Mouse (Mus musculus) neural tube, embryonic 15.5 days (tissue): Measurements from ENCODE around the gene Pip4k2c. TPM values are rescaled to one million over a fixed set of nuclear protein-coding genes. Genes with fewer than 3 reads are reported as not detected.

Source experiments
- ATAC-seq: fragments of 200-750 bp; cut with Nextera tagmentation; 2 replicates; pipeline ENCODE4 v1.8.0; 2017; ENCODE audit warnings: mild to moderate bottlenecking, moderate TSS enrichment, moderate library complexity; ENCODE audit not compliant: low FRiP score
- H3K27ac ChIP-seq: fragments of 300-500 bp; sonication (generic); replicated peaks from 2 replicates; pipeline ENCODE4 v1.5.1; 2015; ENCODE audit warnings: mild to moderate bottlenecking, inconsistent platforms
- H3K27me3 ChIP-seq: fragments of 300-500 bp; sonication (generic); replicated peaks from 2 replicates; pipeline ENCODE4 v1.6.1; 2015; ENCODE audit warnings: inconsistent platforms
- H3K36me3 ChIP-seq: fragments of 300-500 bp; sonication (generic); 2 replicates; pipeline ENCODE4 v1.6.1; 2015; ENCODE audit warnings: inconsistent platforms
- H3K4me1 ChIP-seq: fragments of 300-500 bp; sonication (generic); 2 replicates; pipeline ENCODE4 v1.6.1; 2015; ENCODE audit warnings: inconsistent platforms
- H3K4me2 ChIP-seq: fragments of 300-500 bp; sonication (generic); 2 replicates; pipeline ENCODE4 v1.6.1; 2015; ENCODE audit warnings: inconsistent platforms, mild to moderate bottlenecking, moderate library complexity
- H3K4me3 ChIP-seq: fragments of 300-500 bp; sonication (generic); replicated peaks from 2 replicates; pipeline ENCODE4 v1.5.1; 2015; ENCODE audit warnings: mild to moderate bottlenecking, inconsistent platforms
- H3K9ac ChIP-seq: fragments of 300-500 bp; sonication (generic); replicated peaks from 2 replicates; pipeline ENCODE4 v1.6.1; 2015; ENCODE audit warnings: mild to moderate bottlenecking, inconsistent platforms
- H3K9me3 ChIP-seq: fragments of 300-500 bp; sonication (generic); replicated peaks from 2 replicates; pipeline ENCODE4 v1.6.1; 2016; ENCODE audit warnings: inconsistent platforms
- WGBS: fragments of 180-500 bp; shearing (Covaris S2); methylation state at CpG from one replicate; pipeline ENCODE4 v1.1.7; 2015; ENCODE audit warnings: mixed read lengths; 5-methylcytosine and 5-hydroxymethylcytosine counted together
- polyA plus RNA-seq: library from polyadenylated mRNA; unstranded; fragments of >200 nt; fragmentation: Nextera tagmentation; extraction: Ambion mirVana; gene quantifications from 2 replicates; pipeline ENCODE4 v1.2.1, GENCODE M21; 2015

Gene Pip4k2c
- polyA plus RNA-seq, 1 experiment from 2014 or later, result 19.8 TPM

GRCm38 (mm10) chr10:127226318-127226895 lies 15.0 kb upstream of the Pip4k2c start:
- no peak for ATAC-seq
- 65% methylated on average over 8 of the region's 8 CpGs for WGBS
- Histone ChIP-seq H3K9ac (no peak overlapping the region), H3K4me3 (no peak overlapping the region), H3K27ac (no peak overlapping the region), H3K27me3 (no peaks in the 10 kb centered on the region), H3K4me2 (no peak overlapping the region), H3K9me3 (no peaks in the 10 kb centered on the region), H3K36me3 (peaks cover 51% of the 10 kb centered on the region), H3K4me1 (no peaks in the 10 kb centered on the region)

GRCm38 (mm10) chr10:127225732-127226131 lies 14.3 kb upstream of the Pip4k2c start:
- Histone ChIP-seq H3K9ac (no peak overlapping the region), H3K36me3 (peaks cover 45% of the 10 kb centered on the region), H3K4me3 (no peak overlapping the region), H3K27ac (no peak overlapping the region), H3K4me1 (no peaks in the 10 kb centered on the region), H3K4me2 (no peak overlapping the region), H3K27me3 (no peaks in the 10 kb centered on the region), H3K9me3 (no peaks in the 10 kb centered on the region)
- WGBS, result 14% methylated on average over 10 of the region's 10 CpGs
- ATAC-seq, result no peak

GRCm38 (mm10) chr10:127225213-127225612 lies 13.8 kb upstream of the Pip4k2c start:
- no peak for ATAC-seq
- Histone ChIP-seq H3K9ac (no peak overlapping the region), H3K27ac (no peak overlapping the region), H3K9me3 (no peaks in the 10 kb centered on the region), H3K27me3 (no peaks in the 10 kb centered on the region), H3K4me2 (no peak overlapping the region), H3K4me1 (no peaks in the 10 kb centered on the region), H3K4me3 (no peak overlapping the region), H3K36me3 (peaks cover 40% of the 10 kb centered on the region)
- 40% methylated on average over 6 of the region's 6 CpGs for WGBS

GRCm38 (mm10) chr10:127218339-127218738 lies 7.0 kb upstream of the Pip4k2c start:
- ATAC-seq, result no peak
- 94% methylated on average over 2 of the region's 2 CpGs for WGBS
- H3K27me3 ChIP-seq, result no peaks in the 10 kb centered on the region
- no peak overlapping the region for H3K27ac ChIP-seq
- H3K9me3 ChIP-seq, result no peaks in the 10 kb centered on the region
- H3K4me2 ChIP-seq, result no peak overlapping the region
- no peak overlapping the region for H3K4me3 ChIP-seq
- no peak overlapping the region for H3K9ac ChIP-seq
- no peaks in the 10 kb centered on the region for H3K36me3 ChIP-seq
- H3K4me1 ChIP-seq, result no peaks in the 10 kb centered on the region

- Histone ChIP-seq H3K36me3 (no peaks in the 10 kb centered on the region), H3K27me3 (no peaks in the 10 kb centered on the region), H3K27ac (no peak overlapping the region), H3K9ac (no peak overlapping the region), H3K4me3 (no peak overlapping the region), H3K4me1 (no peaks in the 10 kb centered on the region), H3K9me3 (no peaks in the 10 kb centered on the region), H3K4me2 (no peak overlapping the region)
- no peak for ATAC-seq
These were observed 5.8 kb upstream of the Pip4k2c start for GRCm38 (mm10) chr10:127217177-127217576.

- no peak for ATAC-seq
- no peaks in the 10 kb centered on the region for H3K36me3 ChIP-seq
These were observed 5.1 kb upstream of the Pip4k2c start for GRCm38 (mm10) chr10:127216456-127216855.

GRCm38 (mm10) chr10:127214422-127214803 lies 3.0 kb upstream of the Pip4k2c start:
- 64% methylated on average over 1 of the region's 1 CpGs for WGBS
- no peak overlapping the region for H3K27ac ChIP-seq
- ATAC-seq, result no peak
- peaks cover 20% of the 10 kb centered on the region for H3K4me1 ChIP-seq
- no peaks in the 10 kb centered on the region for H3K27me3 ChIP-seq
- no peak overlapping the region for H3K4me2 ChIP-seq
- H3K36me3 ChIP-seq, result no peaks in the 10 kb centered on the region
- no peaks in the 10 kb centered on the region for H3K9me3 ChIP-seq
- no peak overlapping the region for H3K9ac ChIP-seq
- no peak overlapping the region for H3K4me3 ChIP-seq

More at GRCm38 (mm10) chr10:127216456-127216855, 5.1 kb upstream of the Pip4k2c start:
- Histone ChIP-seq H3K27ac (no peak overlapping the region), H3K9ac (no peak overlapping the region), H3K27me3 (no peaks in the 10 kb centered on the region), H3K4me1 (peaks cover 4% of the 10 kb centered on the region; the same call in 1 of the 2 replicates), H3K4me3 (no peak overlapping the region), H3K4me2 (no peak overlapping the region), H3K9me3 (no peaks in the 10 kb centered on the region)
- 96% methylated on average over 11 of the region's 11 CpGs for WGBS

- Histone ChIP-seq H3K4me2 (no peak overlapping the region), H3K27me3 (no peaks in the 10 kb centered on the region), H3K27ac (no peak overlapping the region), H3K4me3 (no peak overlapping the region), H3K36me3 (0 out of 2 replicates have a peak, but pooled peaks cover under 1% of the 10 kb centered on the region), H3K9me3 (no peaks in the 10 kb centered on the region), H3K9ac (no peak overlapping the region), H3K4me1 (peaks cover 22% of the 10 kb centered on the region)
- ATAC-seq, result no peak
- 91% methylated on average over 13 of the region's 13 CpGs for WGBS
These were observed 2.5 kb upstream of the Pip4k2c start for GRCm38 (mm10) chr10:127213704-127214421.

- H3K36me3 ChIP-seq, result 0 out of 2 replicates have a peak, but pooled peaks cover 3% of the 10 kb centered on the region
- ATAC-seq, result no peak
- H3K27ac ChIP-seq, result no peak overlapping the region
- H3K4me2 ChIP-seq, result no peak overlapping the region
- H3K9me3 ChIP-seq, result no peaks in the 10 kb centered on the region
- 91% methylated on average over 8 of the region's 8 CpGs for WGBS
- no peak overlapping the region for H3K9ac ChIP-seq
- H3K4me1 ChIP-seq, result peaks cover 22% of the 10 kb centered on the region
- no peak overlapping the region for H3K4me3 ChIP-seq
- no peaks in the 10 kb centered on the region for H3K27me3 ChIP-seq
These were observed 1.9 kb upstream of the Pip4k2c start for GRCm38 (mm10) chr10:127213272-127213671.

- peak; percentile 60 for ATAC-seq
- Histone ChIP-seq H3K4me1 (peaks cover 22% of the 10 kb centered on the region), H3K4me2 (peak overlapping the region; percentile 95), H3K36me3 (peaks cover 17% of the 10 kb centered on the region), H3K27ac (peak overlapping the region; percentile 61), H3K27me3 (no peaks in the 10 kb centered on the region), H3K4me3 (peak overlapping the region; percentile 90), H3K9ac (peak overlapping the region; percentile 72), H3K9me3 (no peaks in the 10 kb centered on the region)
- WGBS, result under 1% methylated on average over 23 of the region's 25 CpGs
These were observed 402 bp downstream of the Pip4k2c start for GRCm38 (mm10) chr10:127210961-127211405.

- Histone ChIP-seq H3K9me3 (no peaks in the 10 kb centered on the region), H3K4me2 (peak overlapping the region; percentile 95), H3K27me3 (no peaks in the 10 kb centered on the region), H3K9ac (0 out of 2 replicates have a peak overlapping the region, but pooled peaks have one; percentile 72), H3K36me3 (peaks cover 26% of the 10 kb centered on the region), H3K4me1 (peaks cover 22% of the 10 kb centered on the region), H3K27ac (no peak overlapping the region), H3K4me3 (peak overlapping the region; percentile 90)
- no peak for ATAC-seq
- WGBS, result 89% methylated on average over 13 of the region's 13 CpGs
These were observed 1.3 kb downstream of the Pip4k2c start for GRCm38 (mm10) chr10:127209928-127210570.

GRCm38 (mm10) chr10:127208921-127209320 lies 2.5 kb downstream of the Pip4k2c start:
- Histone ChIP-seq H3K4me2 (no peak overlapping the region), H3K9ac (no peak overlapping the region), H3K4me1 (peaks cover 22% of the 10 kb centered on the region), H3K36me3 (peaks cover 31% of the 10 kb centered on the region), H3K4me3 (no peak overlapping the region), H3K9me3 (no peaks in the 10 kb centered on the region), H3K27ac (no peak overlapping the region), H3K27me3 (no peaks in the 10 kb centered on the region)
- WGBS, result 93% methylated on average over 4 of the region's 4 CpGs
- no peak for ATAC-seq
